Comparison of ENCODE assay signal across 9 mouse cellular contexts in the genomic region with DNA sequence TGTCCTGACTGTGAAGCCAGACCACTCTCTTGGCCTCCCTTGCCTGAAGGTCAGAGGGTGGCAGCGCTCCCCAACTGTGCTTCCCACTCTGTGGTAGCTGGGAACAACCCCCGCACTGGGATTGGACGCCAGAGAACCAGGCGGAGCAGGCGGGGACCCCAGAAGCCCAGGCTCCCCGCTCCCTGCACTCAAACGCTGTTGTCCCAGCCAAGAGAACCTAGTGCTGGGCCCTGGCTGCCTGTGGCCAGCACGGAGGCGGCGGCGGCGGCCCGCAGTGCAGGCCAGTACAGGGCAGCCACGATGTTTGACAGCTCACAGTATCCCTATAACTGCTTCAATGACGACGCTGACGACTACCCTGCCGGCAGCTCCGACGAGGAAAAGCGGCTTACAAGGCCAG. TPM values are rescaled to one million over a fixed set of nuclear protein-coding genes. Genes with fewer than 3 reads are reported as not detected.
DNase-seq lines count a peak whose midpoint lies in the region; ATAC-seq lines count a peak whose summit lies in the region.
"Had no signal": no experiment of that assay in that cellular context is flagged by ENCODE, and none has a peak within 500 bp of the region (broad histone marks: within the 10 kb centered on the region; RNA-seq: fewer than 3 reads in every experiment).

Gene Gm5294, plus strand, starts transcription at position 301 of the 400 bp plus-strand sequence.

- no peaks in the 10 kb centered on the region for H3K36me3 ChIP-seq in heart, embryonic 10.5 days
- no peaks in the 10 kb centered on the region for H3K36me3 ChIP-seq in hindbrain, embryonic 14.5 days (replicated peaks; ENCODE audit: control insufficient read depth, insufficient read depth)
- H3K36me3 ChIP-seq in midbrain, embryonic 11.5 days (ENCODE audit: control insufficient read depth, insufficient read depth, low read length): no peaks in the 10 kb centered on the region

- no peak for ATAC-seq in hindbrain, embryonic 14.5 days (ENCODE audit: low FRiP score)
- no peak for ATAC-seq in midbrain, embryonic 11.5 days (ENCODE audit: low FRiP score)
- ATAC-seq in megakaryocyte-erythroid progenitor cell, adult 5-6 weeks (replicated peaks; ENCODE audit: low FRiP score, low TSS enrichment, poor library complexity, severe bottlenecking): no peak

- peaks cover 71% of the 10 kb centered on the region for H3K27me3 ChIP-seq in heart, embryonic 10.5 days (ENCODE audit: insufficient read depth, poor library complexity, severe bottlenecking)
- peaks cover 50% of the 10 kb centered on the region for H3K27me3 ChIP-seq in hindbrain, embryonic 14.5 days (ENCODE audit: control insufficient read depth, insufficient read depth, low read length)
- peaks cover 38% of the 10 kb centered on the region for H3K27me3 ChIP-seq in midbrain, embryonic 11.5 days (ENCODE audit: control insufficient read depth, insufficient read depth, low read length)

- DNase-seq in heart, embryonic 10.5 days (ENCODE audit: low spot score): no peak
- DNase-seq in heart, postnatal 14 days: no peak
- DNase-seq in R1 (ENCODE audit: low read depth, low spot score): peak; percentile 16
- DNase-seq in hindbrain, embryonic 14.5 days (ENCODE audit: low spot score): no peak
- no peak for DNase-seq in midbrain, embryonic 11.5 days (ENCODE audit: low spot score, missing footprints)
- DNase-seq in gastrocnemius, postnatal 14 days: no peak
- DNase-seq in spleen, postnatal 4 days (ENCODE audit: low spot score in 2 of 2): no peak
- DNase-seq: layer of hippocampus, postnatal 36 days had no signal

- H3K4me3 ChIP-seq in heart, embryonic 10.5 days: peak within 1 kb of the TSS; percentile 57
- H3K4me3 ChIP-seq in hindbrain, embryonic 14.5 days (replicated peaks; ENCODE audit: low read length): peak within 1 kb of the TSS; percentile 21
- H3K4me3 ChIP-seq in midbrain, embryonic 11.5 days (ENCODE audit: low read depth, low read length): peak within 1 kb of the TSS; percentile 20

- H3K27ac ChIP-seq in heart, embryonic 10.5 days: peak within 1 kb of the TSS; percentile 13; the same call in 1 of the 2 replicates
- H3K27ac ChIP-seq in hindbrain, embryonic 14.5 days: no peak within 1 kb of the TSS
- no peak within 1 kb of the TSS for H3K27ac ChIP-seq in midbrain, embryonic 11.5 days (ENCODE audit: low read depth, low read length)

- WGBS in heart, embryonic 10.5 days: 6% methylated on average over 21 of the region's 21 CpGs
- WGBS in hindbrain, embryonic 14.5 days: 10% methylated on average over 21 of the region's 21 CpGs
- 7% methylated on average over 21 of the region's 21 CpGs for WGBS in midbrain, embryonic 11.5 days

- peak within 1 kb of the TSS; percentile 42 for H3K4me2 ChIP-seq in hindbrain, embryonic 14.5 days (replicated peaks)
- peak within 1 kb of the TSS; percentile 39 for H3K4me2 ChIP-seq in midbrain, embryonic 11.5 days

- H3K4me1 ChIP-seq in heart, embryonic 10.5 days: peaks cover 17% of the 10 kb centered on the region
- H3K4me1 ChIP-seq in hindbrain, embryonic 14.5 days (replicated peaks; ENCODE audit: control insufficient read depth, insufficient read depth, low read length): peaks cover 7% of the 10 kb centered on the region; the same call in 1 of the 2 replicates
- peaks cover 5% of the 10 kb centered on the region; the same call in 1 of the 2 replicates for H3K4me1 ChIP-seq in midbrain, embryonic 11.5 days (ENCODE audit: control insufficient read depth, insufficient read depth, low read length)

- H3K9me3 ChIP-seq in heart, embryonic 10.5 days: peaks cover 3% of the 10 kb centered on the region; the same call in 1 of the 2 replicates
- no peaks in the 10 kb centered on the region for H3K9me3 ChIP-seq in hindbrain, embryonic 14.5 days (ENCODE audit: control insufficient read depth, low read length)
- H3K9me3 ChIP-seq in midbrain, embryonic 11.5 days (ENCODE audit: control insufficient read depth, low read length): no peaks in the 10 kb centered on the region

- H3K9ac ChIP-seq in hindbrain, embryonic 14.5 days: no peak within 1 kb of the TSS
- H3K9ac ChIP-seq in midbrain, embryonic 11.5 days (ENCODE audit: low read length): no peak within 1 kb of the TSS

- intact Hi-C loops in heart, postnatal 14 days (cut with DNase I): no loop called here
- intact Hi-C loops in gastrocnemius, postnatal 14 days (cut with DNase I; ENCODE audit: low total_unique reads): no loop called here

RNA-seq across cellular contexts. Expression of gene Gm5294, which starts in this region (rescaled TPM):
- not detected in 2 replicates for polyA plus RNA-seq in heart, embryonic 10.5 days (2016; fragmentation: Nextera tagmentation; extraction: Ambion mirVana)
- total RNA-seq in heart, postnatal 14 days (2021): not detected
- polyA plus RNA-seq in hindbrain, embryonic 14.5 days (2014; fragmentation: Nextera tagmentation; extraction: Ambion mirVana): 1.3 TPM in 1 of 2 replicates, not detected in the other
- polyA plus RNA-seq in midbrain, embryonic 11.5 days (2014; fragmentation: Nextera tagmentation; extraction: Ambion mirVana): not detected in 2 replicates
- total RNA-seq in megakaryocyte-erythroid progenitor cell, adult 5-6 weeks (2014; fragmentation: Nextera tagmentation): not detected in 2 replicates
- total RNA-seq in megakaryocyte-erythroid progenitor cell, adult 5-6 weeks (2017): not detected in 2 replicates
- total RNA-seq in gastrocnemius, postnatal 14 days (2021): not detected
- total RNA-seq: layer of hippocampus, postnatal 36 days had no signal
